Mouse (Mus musculus): ENCODE data around the gene Kdm4d. TPM values are rescaled to one million over a fixed set of nuclear protein-coding genes. Genes with fewer than 3 reads are reported as not detected.
"Not testable (repeated sequence)": the region's sequence is repeated elsewhere in the genome, so short reads cannot be mapped to it uniquely, and the experiment has no call there.

Kdm4d gene
- under 1 TPM in 1 of 2 experiments, not detected in 1; 0.09 TPM for total RNA-seq (2021)

GRCm38 (mm10) chr9:14500023-14500915 is at the start of gene Kdm4d, which contains the start of gene Cwc15:
Kdm4d (minus strand) TSS chr9:14500482.
Cwc15 (plus strand) TSS chr9:14500617.
- peak; percentile 94 for DNase-seq

DNA sequence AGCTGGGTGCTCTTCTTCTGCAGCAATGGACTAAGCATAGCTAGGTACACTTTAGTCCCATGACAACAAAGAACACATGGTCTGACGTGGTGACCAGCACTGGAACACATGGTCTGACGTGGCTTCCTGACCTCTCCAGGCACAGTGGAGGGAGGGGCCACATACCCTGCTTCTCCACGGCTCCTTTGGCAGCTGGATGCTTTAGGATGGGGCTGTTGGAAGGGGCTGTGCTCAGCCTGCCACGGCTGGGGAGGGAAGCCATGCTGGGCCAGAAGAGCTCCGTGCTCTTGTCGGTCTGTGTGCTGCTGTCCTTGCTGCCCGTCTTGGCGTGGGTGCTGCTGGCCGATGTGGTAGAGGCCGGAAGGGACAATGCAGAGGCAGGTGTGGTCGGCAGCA is 48.1 kb upstream of the Kdm4d start:
- DNase-seq: no peak

DNA sequence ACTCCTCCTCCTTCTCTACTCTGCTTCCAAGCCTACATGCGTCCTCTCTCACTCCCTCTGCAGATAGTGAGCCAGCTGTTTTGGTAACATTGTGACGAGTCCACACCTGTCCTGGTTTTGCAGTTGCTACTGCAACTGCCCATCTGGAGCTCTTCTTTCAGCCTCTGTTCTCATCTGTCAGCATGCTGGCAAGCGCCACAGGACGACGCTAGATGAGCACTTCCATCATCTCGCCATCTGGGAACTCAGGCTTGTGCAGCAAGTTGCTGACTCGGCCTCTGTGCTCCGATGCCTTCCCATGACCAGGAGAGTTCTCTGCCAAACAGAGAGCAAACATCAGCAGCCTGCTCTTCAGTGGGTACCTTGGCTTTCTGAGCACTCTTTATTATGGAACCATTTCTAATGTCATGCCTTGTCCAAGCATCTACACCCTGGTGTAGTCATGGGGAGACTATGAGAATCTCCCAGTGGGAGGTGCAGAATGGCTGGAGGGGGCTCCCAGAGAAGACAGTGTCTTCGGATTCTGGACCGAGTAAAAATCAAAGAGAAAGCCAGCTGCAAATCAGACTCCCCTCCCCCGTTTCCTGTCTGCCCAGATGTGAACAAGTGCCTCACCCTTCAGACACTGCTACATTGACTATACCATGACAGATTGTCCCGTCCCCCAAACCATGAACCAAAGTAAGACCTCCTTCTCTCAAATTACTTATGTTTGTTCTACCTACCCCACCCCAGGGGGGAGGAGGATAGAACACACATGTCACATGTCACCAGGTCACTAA is 47.5 kb upstream of the Kdm4d start:
- peak; percentile 35 for DNase-seq

GRCm38 (mm10) chr9:14544034-14544757 is 43.9 kb upstream of the Kdm4d start:
- no peak for DNase-seq

GRCm38 (mm10) chr9:14534833-14535456 is 34.7 kb upstream of the Kdm4d start:
- no peak for DNase-seq

DNA sequence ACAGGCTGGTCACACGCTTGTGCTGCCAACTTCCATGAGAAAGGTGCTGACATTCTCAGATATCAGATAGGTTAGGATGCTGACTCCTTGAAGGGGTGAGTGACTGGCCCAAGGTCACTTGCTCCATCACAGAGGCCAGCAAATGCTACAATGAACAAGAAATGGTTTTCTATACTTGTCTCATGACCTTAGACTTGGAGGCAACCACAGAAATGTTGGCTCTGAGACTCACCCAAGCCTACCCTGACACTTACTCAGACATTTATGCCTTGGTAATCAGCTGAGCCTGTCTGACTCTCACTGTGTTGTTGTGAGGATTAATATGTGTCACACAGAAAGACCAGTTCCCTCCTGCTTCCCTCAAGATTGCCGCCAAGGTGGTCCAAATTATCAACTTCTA is 33.4 kb upstream of the Kdm4d start:
- DNase-seq: no peak

GRCm38 (mm10) chr9:14532283-14532682 is 32.0 kb upstream of the Kdm4d start:
- DNase-seq: no peak

- DNase-seq: no peak
Observed at GRCm38 (mm10) chr9:14530004-14530403, 29.7 kb upstream of the Kdm4d start.

- peak; percentile 88 for DNase-seq
Observed at GRCm38 (mm10) chr9:14523408-14524043, 23.2 kb upstream of the Kdm4d start.

DNA sequence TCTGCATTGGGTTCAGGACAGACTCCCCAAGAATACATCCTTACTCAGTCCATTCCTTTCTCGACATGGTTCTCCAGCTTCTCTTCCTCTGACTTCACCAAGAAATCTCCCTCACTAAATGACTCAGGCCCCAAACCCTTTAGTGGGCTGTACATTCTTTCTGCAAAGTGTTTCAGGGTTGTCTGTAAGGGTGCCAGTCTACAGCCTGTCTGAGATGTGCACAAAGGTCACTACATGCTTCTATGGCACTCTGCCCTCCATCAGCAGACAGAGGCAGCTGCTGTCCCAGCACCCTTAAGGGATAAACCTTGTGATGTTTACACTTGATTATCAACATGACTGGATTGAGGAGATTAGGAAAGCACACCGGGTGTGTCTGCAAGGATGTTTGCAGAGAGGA is 21.4 kb upstream of the Kdm4d start:
- no peak for DNase-seq

DNA sequence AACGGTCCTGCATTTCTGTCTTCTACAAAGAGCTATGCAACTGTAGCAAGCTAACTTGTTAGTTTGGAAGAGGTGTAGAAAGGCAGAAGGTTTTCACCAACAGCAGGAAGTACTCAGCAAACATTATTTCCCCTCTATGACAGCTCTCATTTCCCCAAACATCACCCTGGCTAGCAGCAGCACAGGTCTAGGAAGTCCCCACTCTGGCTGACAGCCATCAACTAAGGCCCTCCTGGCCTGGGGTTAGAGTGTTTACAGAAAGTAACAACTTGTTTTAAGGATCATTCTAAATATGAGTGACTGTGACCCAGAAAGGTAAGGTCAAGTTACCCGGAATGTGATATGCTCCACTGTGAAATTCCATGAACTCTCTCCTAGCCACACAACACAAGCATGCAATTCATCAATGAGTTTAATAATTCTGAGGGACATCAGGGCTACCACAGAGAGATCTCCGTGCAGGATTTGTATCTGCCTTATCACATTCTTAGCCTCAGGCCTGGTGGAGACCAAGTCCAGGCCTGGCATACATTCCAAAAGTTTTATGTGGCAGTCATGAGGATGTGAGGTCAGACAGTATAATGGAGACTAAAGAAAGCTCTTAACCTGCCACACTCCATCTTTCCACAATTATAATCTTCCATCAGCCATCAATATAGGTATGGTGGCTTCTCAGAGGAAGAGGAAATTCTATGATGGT is 20.8 kb upstream of the Kdm4d start:
- no peak for DNase-seq

GRCm38 (mm10) chr9:14518105-14518504 is 17.8 kb upstream of the Kdm4d start:
- no peak for DNase-seq

DNA sequence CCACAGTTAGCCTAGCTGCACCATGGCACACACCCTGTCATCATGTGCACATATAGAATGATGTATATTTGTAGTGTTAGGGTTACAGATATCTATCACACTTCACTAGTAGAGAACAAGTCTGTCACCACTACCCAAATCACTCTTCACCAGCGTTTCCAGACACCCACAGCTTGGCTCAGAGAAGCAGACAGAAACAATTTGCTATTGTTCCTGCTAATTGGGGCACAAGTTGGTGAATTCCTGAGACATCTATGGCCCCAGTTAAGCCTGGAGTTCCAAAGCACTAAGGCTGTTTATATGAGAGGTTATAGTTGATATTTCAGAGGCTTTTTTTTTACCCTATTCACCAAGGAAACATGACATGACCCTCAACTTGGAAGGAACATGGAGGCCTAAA is 17.0 kb upstream of the Kdm4d start:
- no peak for DNase-seq

- peak; percentile 58 for DNase-seq
Observed at GRCm38 (mm10) chr9:14512633-14513445, 12.6 kb upstream of the Kdm4d start.

DNA sequence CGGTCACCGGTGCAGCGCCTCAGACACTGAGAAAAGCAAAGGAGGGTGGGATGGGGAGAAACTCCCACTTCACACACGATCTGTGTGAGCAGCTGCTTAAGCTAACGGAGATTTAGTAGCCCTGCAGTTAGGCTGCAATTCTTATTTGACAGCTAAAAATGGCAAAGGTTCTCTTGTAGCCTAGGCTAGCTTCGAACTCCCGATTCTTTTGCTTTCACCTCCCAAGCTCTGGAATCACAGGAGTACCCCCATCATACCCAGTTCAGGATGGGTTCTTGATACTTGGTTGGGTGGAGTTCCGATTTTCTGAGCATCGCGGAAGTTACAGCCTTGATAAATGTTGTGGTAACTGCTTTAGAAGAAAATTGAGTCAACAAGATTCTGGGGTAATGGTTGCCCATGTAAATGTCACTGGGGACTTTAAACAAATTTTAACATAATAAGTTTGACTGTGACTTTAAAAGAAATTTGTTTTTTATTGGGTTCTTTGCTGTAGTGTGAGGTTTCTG is 688 bp upstream of the Kdm4d start:
- no peak for DNase-seq

- no peak for DNase-seq
Observed at GRCm38 (mm10) chr9:14498896-14499705, 1.2 kb downstream of the Kdm4d start.

- not testable (repeated sequence) for DNase-seq
Observed at GRCm38 (mm10) chr9:14463668-14464067, 36.6 kb downstream of the Kdm4d start.

GRCm38 (mm10) chr9:14462536-14462935 is 37.7 kb downstream of the Kdm4d start:
- DNase-seq: not testable (repeated sequence)

DNA sequence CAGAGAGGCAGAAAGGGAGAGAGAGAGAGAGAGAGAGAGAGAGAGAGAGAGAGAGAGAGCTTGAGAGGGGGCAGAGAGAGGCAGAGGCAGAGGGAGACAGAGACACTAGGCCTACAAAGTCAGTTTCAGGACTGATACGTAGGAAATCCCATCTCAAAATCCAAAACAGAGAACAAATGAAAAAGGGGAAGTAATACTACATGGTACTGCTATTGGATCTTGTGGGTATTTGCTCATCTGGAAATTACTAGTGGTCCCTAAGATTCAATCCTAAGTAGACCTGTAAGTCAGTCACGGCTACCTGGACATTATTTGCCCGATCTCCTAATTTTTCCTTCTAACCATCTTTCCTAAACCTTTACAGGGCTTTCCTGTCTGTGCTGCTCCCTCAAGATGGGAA is 44.0 kb downstream of the Kdm4d start:
- DNase-seq: no peak

Data from heart, postnatal 4 days (tissue).